Mouse (Mus musculus) limb, embryonic 13.5 days (tissue): ENCODE data around the gene Shpk. TPM values are rescaled to one million over a fixed set of nuclear protein-coding genes. Genes with fewer than 3 reads are reported as not detected.

Experiments used
- ATAC-seq: fragments of 200-750 bp; cut with Nextera tagmentation; 2 replicates; pipeline ENCODE4 v1.8.0; 2017; ENCODE audit warnings: low read depth, moderate number of reproducible peaks, moderate TSS enrichment; ENCODE audit not compliant: low FRiP score
- H3K27ac ChIP-seq: fragments of 300-500 bp; sonication (generic); 2 replicates; pipeline ENCODE4 v1.5.1; 2015; ENCODE audit warnings: inconsistent platforms, mild to moderate bottlenecking, moderate library complexity
- H3K27me3 ChIP-seq: fragments of 300-500 bp; sonication (generic); 2 replicates; pipeline ENCODE4 v1.6.1; 2015; ENCODE audit warnings: mild to moderate bottlenecking, inconsistent platforms
- H3K36me3 ChIP-seq: fragments of 300-500 bp; sonication (generic); 2 replicates; pipeline ENCODE4 v1.6.1; 2015; ENCODE audit warnings: inconsistent platforms, mild to moderate bottlenecking, moderate library complexity
- H3K4me1 ChIP-seq: fragments of 300-500 bp; sonication (generic); 2 replicates; pipeline ENCODE4 v1.6.1; 2015; ENCODE audit warnings: inconsistent platforms
- H3K4me2 ChIP-seq: fragments of 300-500 bp; sonication (generic); replicated peaks from 2 replicates; pipeline ENCODE4 v1.6.1; 2015; ENCODE audit warnings: inconsistent platforms, mild to moderate bottlenecking, moderate library complexity
- H3K4me3 ChIP-seq: fragments of 300-500 bp; sonication (generic); 2 replicates; pipeline ENCODE4 v1.5.1; 2015; ENCODE audit warnings: moderate library complexity, mild to moderate bottlenecking, inconsistent platforms
- H3K9ac ChIP-seq: fragments of 300-500 bp; sonication (generic); 2 replicates; pipeline ENCODE4 v1.6.1; 2015; ENCODE audit warnings: mild to moderate bottlenecking, inconsistent platforms
- H3K9me3 ChIP-seq: fragments of 300-500 bp; sonication (generic); 2 replicates; pipeline ENCODE4 v1.6.1; 2016; ENCODE audit warnings: inconsistent platforms
- WGBS: fragments of 180-500 bp; shearing (Covaris S2); methylation state at CpG from one replicate; pipeline ENCODE4 v1.1.7; 2015; 5-methylcytosine and 5-hydroxymethylcytosine counted together
- polyA plus RNA-seq: library from polyadenylated mRNA; unstranded; fragments of >200 nt; fragmentation: Nextera tagmentation; extraction: Ambion mirVana; gene quantifications from 2 replicates; pipeline ENCODE4 v1.2.1, GENCODE M21; 2015

Shpk gene
- polyA plus RNA-seq, 1 experiment from 2014 or later: 1.9 TPM

DNA sequence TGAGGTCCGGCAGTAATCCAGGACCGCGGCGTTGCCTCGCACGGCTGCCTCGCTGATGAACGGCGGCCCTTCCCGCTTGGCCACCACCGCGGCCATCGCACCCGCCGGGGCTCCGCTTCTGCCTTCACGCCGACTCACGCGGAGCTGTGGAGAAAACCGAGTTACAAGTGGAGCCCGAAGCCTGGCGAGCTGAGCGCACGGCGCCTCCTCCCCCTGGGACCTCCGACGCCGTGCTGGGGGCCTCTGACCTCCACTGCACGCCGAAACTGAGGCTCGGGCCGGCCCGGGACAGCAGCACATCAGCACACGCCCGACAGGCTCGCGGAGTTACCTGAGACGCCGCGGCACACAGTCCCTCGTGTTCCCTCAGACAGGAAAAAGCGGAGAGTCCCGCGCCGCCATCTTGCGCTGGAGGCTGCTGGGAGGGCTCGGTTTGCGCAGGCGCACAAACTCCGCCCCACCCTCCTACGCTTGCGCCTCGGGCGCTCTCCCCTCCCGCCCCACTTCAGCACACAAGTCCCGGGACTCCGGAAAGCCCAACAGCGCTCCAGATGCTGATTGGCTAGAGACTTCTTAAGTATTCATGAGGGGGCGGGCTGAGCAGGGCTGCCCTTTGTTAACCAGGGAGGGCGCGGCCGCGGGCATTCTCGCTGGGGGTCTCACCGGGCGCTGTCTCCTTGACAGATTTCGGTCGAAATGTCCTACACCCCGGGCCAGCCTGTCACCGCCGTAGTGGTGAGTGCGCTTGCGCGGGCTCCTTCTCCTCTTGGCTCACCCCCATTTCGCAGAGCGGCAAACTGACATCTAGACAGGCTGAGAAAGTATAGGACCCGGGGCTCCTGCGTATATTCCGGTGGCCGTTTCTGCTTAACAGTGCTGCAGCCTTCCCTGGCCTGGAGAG, 22.4 kb upstream of the Shpk start, which contains the start of the genes Emc6 and Tax1bp3:
Emc6 (minus strand) TSS at position 430 of the 901 bp plus-strand sequence.
Tax1bp3 (plus strand) TSS at position 476 of the 901 bp plus-strand sequence.
- peaks cover 36% of the 10 kb centered on the region for H3K4me1 ChIP-seq
- H3K27ac ChIP-seq: peak within 1 kb of the TSS; percentile 96
- peak within 1 kb of the TSS; percentile 76 for H3K4me3 ChIP-seq
- under 1% methylated on average over 81 of the region's 81 CpGs for WGBS
- peaks cover 30% of the 10 kb centered on the region for H3K36me3 ChIP-seq
- ATAC-seq: peak; percentile 98
- peak within 1 kb of the TSS; percentile 85 for H3K4me2 ChIP-seq
- H3K27me3 ChIP-seq: no peaks in the 10 kb centered on the region
- H3K9me3 ChIP-seq: no peaks in the 10 kb centered on the region
- peak within 1 kb of the TSS; percentile 94 for H3K9ac ChIP-seq

GRCm38 (mm10) chr11:73177509-73177875, 21.8 kb upstream of the Shpk start:
- Histone ChIP-seq H3K9me3 (no peaks in the 10 kb centered on the region), H3K36me3 (peaks cover 36% of the 10 kb centered on the region), H3K4me1 (peaks cover 29% of the 10 kb centered on the region), H3K27me3 (no peaks in the 10 kb centered on the region), H3K4me2 (peak overlapping the region; percentile 85), H3K4me3 (peak overlapping the region; percentile 76), H3K27ac (peak overlapping the region; percentile 96), H3K9ac (peak overlapping the region; percentile 88)
- WGBS: 0% methylated on average over 28 of the region's 28 CpGs
- ATAC-seq: peak; percentile 79

DNA sequence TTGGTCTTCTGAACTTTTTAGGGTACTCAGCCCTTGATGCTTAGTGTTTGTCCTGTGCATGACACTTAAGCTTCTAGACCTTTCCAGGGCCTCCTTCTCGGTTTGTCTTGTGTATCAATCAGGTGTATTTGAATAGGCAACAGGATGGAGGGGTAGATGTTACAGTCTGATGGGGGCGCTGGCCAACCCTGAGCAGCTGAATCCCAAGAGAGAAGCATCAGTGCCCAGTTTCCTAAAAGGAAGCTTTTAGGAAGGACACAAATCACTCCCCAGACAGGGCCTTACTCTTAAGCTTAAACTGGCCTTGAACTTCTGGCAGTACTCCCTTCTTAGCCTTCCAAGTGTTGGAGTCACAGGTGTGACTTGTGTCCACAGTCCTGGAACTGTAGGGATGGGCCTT, 21.4 kb upstream of the Shpk start:
- peaks cover 25% of the 10 kb centered on the region for H3K4me1 ChIP-seq
- H3K36me3 ChIP-seq: peaks cover 38% of the 10 kb centered on the region
- WGBS: 8% methylated on average over 2 of the region's 2 CpGs
- H3K4me3 ChIP-seq: peak overlapping the region; percentile 76
- ATAC-seq: no peak
- H3K9me3 ChIP-seq: no peaks in the 10 kb centered on the region
- H3K27me3 ChIP-seq: no peaks in the 10 kb centered on the region
- H3K27ac ChIP-seq: peak overlapping the region; percentile 96
- H3K4me2 ChIP-seq: peak overlapping the region; percentile 85
- peak overlapping the region; percentile 88 for H3K9ac ChIP-seq

GRCm38 (mm10) chr11:73185872-73186615, 13.2 kb upstream of the Shpk start:
- H3K36me3 ChIP-seq: peaks cover 89% of the 10 kb centered on the region
- no peak overlapping the region for H3K9ac ChIP-seq
- no peak overlapping the region for H3K4me3 ChIP-seq
- H3K4me2 ChIP-seq: no peak overlapping the region
- ATAC-seq: no peak
- H3K4me1 ChIP-seq: no peaks in the 10 kb centered on the region
- 92% methylated on average over 10 of the region's 10 CpGs for WGBS
- H3K9me3 ChIP-seq: no peaks in the 10 kb centered on the region
- no peaks in the 10 kb centered on the region for H3K27me3 ChIP-seq
- H3K27ac ChIP-seq: no peak overlapping the region

- no peaks in the 10 kb centered on the region for H3K9me3 ChIP-seq
- H3K4me1 ChIP-seq: no peaks in the 10 kb centered on the region
- no peaks in the 10 kb centered on the region for H3K27me3 ChIP-seq
- H3K36me3 ChIP-seq: peaks cover 96% of the 10 kb centered on the region
- H3K27ac ChIP-seq: no peak overlapping the region
- WGBS: 83% methylated on average over 6 of the region's 6 CpGs
- ATAC-seq: no peak
- no peak overlapping the region for H3K4me3 ChIP-seq
- no peak overlapping the region for H3K4me2 ChIP-seq
- H3K9ac ChIP-seq: no peak overlapping the region
Observed at GRCm38 (mm10) chr11:73187231-73187630, 12.0 kb upstream of the Shpk start.

GRCm38 (mm10) chr11:73193047-73193446, 6.2 kb upstream of the Shpk start:
- WGBS: 78% methylated on average over 6 of the region's 6 CpGs
- Histone ChIP-seq H3K27me3 (no peaks in the 10 kb centered on the region), H3K9me3 (no peaks in the 10 kb centered on the region), H3K9ac (no peak overlapping the region), H3K27ac (no peak overlapping the region), H3K4me1 (peaks cover 5% of the 10 kb centered on the region), H3K4me2 (no peak overlapping the region), H3K4me3 (no peak overlapping the region), H3K36me3 (peaks cover 68% of the 10 kb centered on the region)
- no peak for ATAC-seq

DNA sequence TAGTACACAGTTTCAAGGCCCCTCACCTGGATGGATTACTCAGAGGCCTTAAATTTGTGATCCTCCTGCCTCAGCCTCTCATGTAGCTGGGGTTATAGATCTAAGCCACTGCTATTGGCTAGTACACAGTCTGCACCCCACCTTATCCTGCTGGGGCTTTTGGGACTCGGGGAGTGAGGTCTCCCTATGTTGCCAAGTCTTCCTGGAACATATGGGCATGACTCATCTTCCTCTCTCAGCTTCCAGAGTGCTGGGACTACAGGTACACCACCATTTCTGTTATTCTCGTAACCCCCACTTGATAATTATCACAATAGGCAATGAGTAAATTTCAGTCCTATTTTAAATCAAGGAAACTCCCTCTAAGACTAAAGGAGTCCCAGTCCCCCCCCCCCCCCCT, 4.8 kb upstream of the Shpk start:
- Histone ChIP-seq H3K36me3 (peaks cover 54% of the 10 kb centered on the region), H3K4me2 (no peak overlapping the region), H3K9me3 (no peaks in the 10 kb centered on the region), H3K27ac (no peak overlapping the region), H3K27me3 (no peaks in the 10 kb centered on the region), H3K4me1 (peaks cover 9% of the 10 kb centered on the region), H3K9ac (no peak overlapping the region), H3K4me3 (no peak overlapping the region)
- WGBS: 83% methylated on average over 2 of the region's 2 CpGs
- ATAC-seq: no peak

DNA sequence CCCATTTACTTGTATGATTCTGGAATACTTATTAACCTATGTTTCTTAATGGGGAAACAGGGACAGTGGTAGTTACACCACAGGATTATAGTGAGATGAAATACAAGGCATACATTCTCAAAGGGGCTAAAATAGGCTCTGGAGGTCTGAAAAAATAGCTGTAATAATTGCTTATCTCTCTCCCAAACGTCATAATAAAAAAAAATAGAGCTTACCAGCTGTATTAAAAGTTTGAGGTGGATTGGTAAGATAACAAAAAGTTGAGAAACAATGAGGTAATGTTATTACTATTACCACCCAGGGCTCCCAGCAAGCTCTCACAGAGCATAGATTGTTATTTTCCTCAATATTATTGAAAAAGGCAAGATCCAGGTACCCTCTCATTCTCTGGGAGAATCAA, 1.1 kb upstream of the Shpk start:
- H3K4me3 ChIP-seq: peak overlapping the region; percentile 72
- no peaks in the 10 kb centered on the region for H3K9me3 ChIP-seq
- ATAC-seq: no peak
- 3% methylated on average over 1 of the region's 1 CpGs for WGBS
- peak overlapping the region; percentile 79 for H3K9ac ChIP-seq
- H3K27ac ChIP-seq: no peak overlapping the region
- H3K4me1 ChIP-seq: peaks cover 15% of the 10 kb centered on the region
- H3K27me3 ChIP-seq: no peaks in the 10 kb centered on the region
- H3K4me2 ChIP-seq: peak overlapping the region; percentile 89
- H3K36me3 ChIP-seq: peaks cover 17% of the 10 kb centered on the region; the same call in 1 of the 2 replicates

DNA sequence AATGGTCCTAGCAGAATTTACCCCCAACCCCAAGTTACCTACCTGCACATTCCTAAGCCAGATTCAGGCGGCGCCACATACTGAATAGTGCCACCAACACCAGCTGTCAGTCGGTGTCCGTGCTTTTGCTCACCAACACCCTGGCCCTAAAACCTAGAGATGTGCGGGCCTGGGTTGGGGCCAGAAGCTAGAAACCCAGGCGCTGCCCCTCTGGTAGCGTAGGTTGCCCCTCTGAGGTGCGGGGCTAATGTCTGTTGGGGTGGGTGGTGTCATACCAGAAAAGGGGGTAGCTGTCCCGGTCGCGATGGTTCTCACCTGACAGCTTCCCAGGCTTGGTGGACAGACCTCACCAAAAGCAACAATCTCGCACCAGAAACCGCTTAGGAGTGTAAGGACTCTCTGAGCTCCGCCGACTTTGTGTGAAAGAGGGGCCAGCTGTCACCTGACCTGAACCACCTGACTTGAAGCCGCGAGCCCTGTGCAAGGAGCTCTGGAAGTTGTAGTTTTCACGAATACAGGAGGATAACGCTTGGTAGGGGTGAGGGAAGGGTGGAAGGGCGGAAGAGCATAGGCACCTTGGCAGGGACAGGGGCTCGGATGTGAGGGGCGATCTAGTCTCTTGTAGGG, 544 bp upstream of the Shpk start, which contains the start of gene Ctns:
Ctns (minus strand) TSS at position 440 of the 627 bp plus-strand sequence.
- Histone ChIP-seq H3K27me3 (no peaks in the 10 kb centered on the region), H3K4me1 (peaks cover 15% of the 10 kb centered on the region), H3K4me2 (peak within 1 kb of the TSS; percentile 89), H3K27ac (no peak within 1 kb of the TSS), H3K9me3 (no peaks in the 10 kb centered on the region), H3K9ac (peak within 1 kb of the TSS; percentile 79), H3K4me3 (peak within 1 kb of the TSS; percentile 72), H3K36me3 (peaks cover 16% of the 10 kb centered on the region; the same call in 1 of the 2 replicates)
- ATAC-seq: peak; percentile 97
- 1% methylated on average over 22 of the region's 22 CpGs for WGBS

DNA sequence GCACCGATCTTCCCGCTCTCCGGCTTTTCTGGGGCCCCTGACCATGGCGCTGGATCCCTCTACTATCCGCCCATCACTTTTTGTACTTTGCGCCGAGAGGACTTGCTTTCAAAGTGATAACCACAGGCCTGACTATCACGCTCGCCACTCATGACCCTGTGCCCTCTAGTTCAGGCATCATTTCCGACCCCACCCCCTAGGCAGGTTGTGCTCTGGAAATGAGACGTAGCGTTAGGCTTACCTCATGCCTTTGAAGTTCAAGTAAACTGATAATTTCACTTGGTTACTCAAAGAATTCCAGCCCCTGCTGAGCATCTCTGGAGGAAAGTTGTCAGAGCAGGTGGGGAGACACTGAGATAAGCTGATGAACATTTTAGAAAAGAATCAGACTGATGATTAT, 619 bp downstream of the Shpk start:
- Histone ChIP-seq H3K9me3 (no peaks in the 10 kb centered on the region), H3K36me3 (peaks cover 12% of the 10 kb centered on the region; the same call in 1 of the 2 replicates), H3K27me3 (no peaks in the 10 kb centered on the region), H3K4me1 (peaks cover 15% of the 10 kb centered on the region), H3K9ac (peak overlapping the region; percentile 70), H3K4me3 (peak overlapping the region; percentile 72), H3K4me2 (peak overlapping the region; percentile 89), H3K27ac (no peak overlapping the region)
- ATAC-seq: no peak
- WGBS: 3% methylated on average over 12 of the region's 12 CpGs

GRCm38 (mm10) chr11:73201021-73201420, 1.8 kb downstream of the Shpk start:
- no peak overlapping the region for H3K4me3 ChIP-seq
- H3K9ac ChIP-seq: no peak overlapping the region
- no peaks in the 10 kb centered on the region for H3K9me3 ChIP-seq
- no peak for ATAC-seq
- WGBS: 57% methylated on average over 2 of the region's 2 CpGs
- no peak overlapping the region for H3K27ac ChIP-seq
- no peak overlapping the region for H3K4me2 ChIP-seq
- H3K27me3 ChIP-seq: no peaks in the 10 kb centered on the region
- H3K4me1 ChIP-seq: peaks cover 15% of the 10 kb centered on the region
- peaks cover 2% of the 10 kb centered on the region; the same call in 1 of the 2 replicates for H3K36me3 ChIP-seq
